Mouse (Mus musculus) liver, embryonic 12.5 days (tissue): ENCODE measurements around the gene Rpl9-ps1. TPM values are rescaled to one million over a fixed set of nuclear protein-coding genes. Genes with fewer than 3 reads are reported as not detected.

Experiments used
- ATAC-seq: fragments of 200-750 bp; cut with Nextera tagmentation; 2 replicates; pipeline ENCODE4 v1.8.0; 2017; ENCODE audit warnings: moderate number of reproducible peaks, mild to moderate bottlenecking, moderate library complexity
- H3K27ac ChIP-seq: fragments of 300-500 bp; sonication (generic); 2 replicates; pipeline ENCODE4 v1.5.1; 2016; ENCODE audit warnings: mild to moderate bottlenecking
- H3K27me3 ChIP-seq: fragments of 300-500 bp; sonication (generic); replicated peaks from 2 replicates; pipeline ENCODE4 v1.6.1; 2016; ENCODE audit warnings: mild to moderate bottlenecking, moderate library complexity
- H3K36me3 ChIP-seq: fragments of 300-500 bp; sonication (generic); 2 replicates; pipeline ENCODE4 v1.6.1; 2016; ENCODE audit warnings: mild to moderate bottlenecking, moderate library complexity
- H3K4me1 ChIP-seq: fragments of 300-500 bp; sonication (generic); 2 replicates; pipeline ENCODE4 v1.6.1; 2016
- H3K4me2 ChIP-seq: fragments of 300-500 bp; sonication (generic); 2 replicates; pipeline ENCODE4 v1.6.1; 2016; ENCODE audit warnings: mild to moderate bottlenecking, moderate library complexity
- H3K4me3 ChIP-seq: fragments of 300-500 bp; sonication (generic); 2 replicates; pipeline ENCODE4 v1.5.1; 2016; ENCODE audit warnings: mild to moderate bottlenecking, moderate library complexity
- H3K9ac ChIP-seq: fragments of 300-500 bp; sonication (generic); 2 replicates; pipeline ENCODE4 v1.6.1; 2016; ENCODE audit warnings: mild to moderate bottlenecking, moderate library complexity
- H3K9me3 ChIP-seq: fragments of 300-500 bp; sonication (generic); replicated peaks from 2 replicates; pipeline ENCODE4 v1.6.1; 2016; ENCODE audit warnings: mild to moderate bottlenecking, moderate library complexity
- WGBS: fragments of 180-500 bp; shearing (Covaris S2); methylation state at CpG from one replicate; pipeline ENCODE4 v1.1.7; 2016; ENCODE audit not compliant: insufficient replicate concordance; 5-methylcytosine and 5-hydroxymethylcytosine counted together
- polyA plus RNA-seq: library from polyadenylated mRNA; unstranded; fragments of >200 nt; fragmentation: Nextera tagmentation; extraction: Ambion mirVana; gene quantifications from 2 replicates; pipeline ENCODE4 v1.2.1, GENCODE M21; 2016

Rpl9-ps1 gene
- polyA plus RNA-seq, 1 experiment from 2014 or later, result not detected

GRCm38 (mm10) chr11:83641216-83641615 lies 4.2 kb downstream of the Rpl9-ps1 start:
- WGBS, result 20% methylated on average over 2 of the region's 2 CpGs
- no peak overlapping the region for H3K27ac ChIP-seq
- no peak overlapping the region for H3K4me2 ChIP-seq
- H3K4me3 ChIP-seq, result no peak overlapping the region
- no peak for ATAC-seq
- H3K4me1 ChIP-seq, result no peaks in the 10 kb centered on the region
- no peaks in the 10 kb centered on the region for H3K27me3 ChIP-seq
- H3K9ac ChIP-seq, result no peak overlapping the region
- H3K36me3 ChIP-seq, result no peaks in the 10 kb centered on the region
- no peaks in the 10 kb centered on the region for H3K9me3 ChIP-seq

- Histone ChIP-seq H3K9me3 (no peaks in the 10 kb centered on the region), H3K9ac (no peak overlapping the region), H3K4me1 (no peaks in the 10 kb centered on the region), H3K36me3 (no peaks in the 10 kb centered on the region), H3K27ac (no peak overlapping the region), H3K4me3 (no peak overlapping the region), H3K27me3 (no peaks in the 10 kb centered on the region), H3K4me2 (no peak overlapping the region)
- 32% methylated on average over 5 of the region's 5 CpGs for WGBS
- ATAC-seq, result peak; percentile 35; the same call in 1 of the 2 replicates
Observed at GRCm38 (mm10) chr11:83640141-83640540, 5.3 kb downstream of the Rpl9-ps1 start.

GRCm38 (mm10) chr11:83639533-83639932 lies 5.9 kb downstream of the Rpl9-ps1 start:
- Histone ChIP-seq H3K9me3 (no peaks in the 10 kb centered on the region), H3K9ac (no peak overlapping the region)

GRCm38 (mm10) chr11:83638934-83639333 lies 6.5 kb downstream of the Rpl9-ps1 start:
- Histone ChIP-seq H3K27ac (no peak overlapping the region), H3K4me2 (no peak overlapping the region), H3K36me3 (no peaks in the 10 kb centered on the region), H3K27me3 (no peaks in the 10 kb centered on the region), H3K4me1 (no peaks in the 10 kb centered on the region), H3K9ac (no peak overlapping the region), H3K4me3 (no peak overlapping the region), H3K9me3 (no peaks in the 10 kb centered on the region)
- 41% methylated on average over 2 of the region's 2 CpGs for WGBS
- ATAC-seq, result no peak

More at GRCm38 (mm10) chr11:83639533-83639932, 5.9 kb downstream of the Rpl9-ps1 start:
- 38% methylated on average over 3 of the region's 3 CpGs for WGBS
- Histone ChIP-seq H3K36me3 (no peaks in the 10 kb centered on the region), H3K27ac (no peak overlapping the region), H3K27me3 (no peaks in the 10 kb centered on the region), H3K4me2 (no peak overlapping the region), H3K4me3 (no peak overlapping the region), H3K4me1 (no peaks in the 10 kb centered on the region)
- no peak for ATAC-seq

- Histone ChIP-seq H3K36me3 (no peaks in the 10 kb centered on the region), H3K4me1 (no peaks in the 10 kb centered on the region), H3K9ac (no peak overlapping the region), H3K27me3 (no peaks in the 10 kb centered on the region), H3K4me3 (no peak overlapping the region), H3K4me2 (no peak overlapping the region), H3K9me3 (no peaks in the 10 kb centered on the region), H3K27ac (no peak overlapping the region)
- 50% methylated on average over 1 of the region's 1 CpGs for whole genome bisulfite sequencing
- ATAC-seq, result no peak
Observed at GRCm38 (mm10) chr11:83636742-83637235, 8.6 kb downstream of the Rpl9-ps1 start.

- Histone ChIP-seq H3K4me1 (no peaks in the 10 kb centered on the region), H3K27me3 (no peaks in the 10 kb centered on the region), H3K9ac (no peak overlapping the region), H3K4me3 (no peak overlapping the region), H3K9me3 (no peaks in the 10 kb centered on the region), H3K27ac (no peak overlapping the region), H3K36me3 (no peaks in the 10 kb centered on the region), H3K4me2 (no peak overlapping the region)
- WGBS, result 77% methylated on average over 2 of the region's 2 CpGs
- no peak for ATAC-seq
Observed at GRCm38 (mm10) chr11:83634898-83635297, 10.5 kb downstream of the Rpl9-ps1 start.

- no peak overlapping the region for H3K27ac ChIP-seq
- no peaks in the 10 kb centered on the region for H3K9me3 ChIP-seq
- H3K9ac ChIP-seq, result no peak overlapping the region
- WGBS, result 46% methylated on average over 4 of the region's 4 CpGs
- H3K4me1 ChIP-seq, result no peaks in the 10 kb centered on the region
- H3K27me3 ChIP-seq, result no peaks in the 10 kb centered on the region
- H3K4me3 ChIP-seq, result no peak overlapping the region
- H3K4me2 ChIP-seq, result no peak overlapping the region
- ATAC-seq, result no peak
- no peaks in the 10 kb centered on the region for H3K36me3 ChIP-seq
Observed at GRCm38 (mm10) chr11:83634425-83634824, 11.0 kb downstream of the Rpl9-ps1 start.

- H3K9ac ChIP-seq, result no peak overlapping the region
- H3K27ac ChIP-seq, result no peak overlapping the region
- H3K27me3 ChIP-seq, result no peaks in the 10 kb centered on the region
- WGBS, result 44% methylated on average over 4 of the region's 4 CpGs
- no peaks in the 10 kb centered on the region for H3K36me3 ChIP-seq
- H3K4me1 ChIP-seq, result no peaks in the 10 kb centered on the region
- no peaks in the 10 kb centered on the region for H3K9me3 ChIP-seq
- no peak overlapping the region for H3K4me3 ChIP-seq
- ATAC-seq, result no peak
- H3K4me2 ChIP-seq, result no peak overlapping the region
Observed at GRCm38 (mm10) chr11:83632744-83633143, 12.7 kb downstream of the Rpl9-ps1 start.

GRCm38 (mm10) chr11:83631065-83631464 lies 14.4 kb downstream of the Rpl9-ps1 start:
- H3K27ac ChIP-seq, result no peak overlapping the region
- ATAC-seq, result no peak
- 56% methylated on average over 2 of the region's 2 CpGs for WGBS
- H3K9ac ChIP-seq, result no peak overlapping the region
- no peaks in the 10 kb centered on the region for H3K27me3 ChIP-seq
- no peaks in the 10 kb centered on the region for H3K9me3 ChIP-seq
- no peaks in the 10 kb centered on the region for H3K36me3 ChIP-seq
- no peak overlapping the region for H3K4me2 ChIP-seq
- H3K4me1 ChIP-seq, result no peaks in the 10 kb centered on the region
- no peak overlapping the region for H3K4me3 ChIP-seq

- Histone ChIP-seq H3K4me2 (no peak overlapping the region), H3K9ac (no peak overlapping the region), H3K9me3 (no peaks in the 10 kb centered on the region), H3K4me3 (no peak overlapping the region), H3K27ac (no peak overlapping the region), H3K27me3 (no peaks in the 10 kb centered on the region), H3K4me1 (no peaks in the 10 kb centered on the region), H3K36me3 (no peaks in the 10 kb centered on the region)
- WGBS, result 68% methylated on average over 1 of the region's 1 CpGs
- no peak for ATAC-seq
Observed at GRCm38 (mm10) chr11:83630630-83631029, 14.8 kb downstream of the Rpl9-ps1 start.

GRCm38 (mm10) chr11:83628808-83629207 lies 16.6 kb downstream of the Rpl9-ps1 start:
- H3K4me2 ChIP-seq, result no peak overlapping the region
- no peaks in the 10 kb centered on the region for H3K4me1 ChIP-seq
- H3K9me3 ChIP-seq, result no peaks in the 10 kb centered on the region
- no peak overlapping the region for H3K4me3 ChIP-seq
- WGBS, result 55% methylated on average over 9 of the region's 9 CpGs
- H3K27me3 ChIP-seq, result no peaks in the 10 kb centered on the region
- no peak overlapping the region for H3K27ac ChIP-seq
- no peaks in the 10 kb centered on the region for H3K36me3 ChIP-seq
- no peak for ATAC-seq
- H3K9ac ChIP-seq, result no peak overlapping the region

GRCm38 (mm10) chr11:83623586-83623985 lies 21.8 kb downstream of the Rpl9-ps1 start:
- H3K27ac ChIP-seq, result no peak overlapping the region
- no peak overlapping the region for H3K9ac ChIP-seq
- 69% methylated on average over 3 of the region's 3 CpGs for WGBS
- H3K27me3 ChIP-seq, result no peaks in the 10 kb centered on the region
- no peak overlapping the region for H3K4me3 ChIP-seq
- no peaks in the 10 kb centered on the region for H3K36me3 ChIP-seq
- H3K9me3 ChIP-seq, result no peaks in the 10 kb centered on the region
- ATAC-seq, result no peak
- no peak overlapping the region for H3K4me2 ChIP-seq
- H3K4me1 ChIP-seq, result no peaks in the 10 kb centered on the region

- no peaks in the 10 kb centered on the region for H3K9me3 ChIP-seq
- H3K4me3 ChIP-seq, result no peak overlapping the region
- H3K27me3 ChIP-seq, result no peaks in the 10 kb centered on the region
- H3K36me3 ChIP-seq, result no peaks in the 10 kb centered on the region
- no peak overlapping the region for H3K27ac ChIP-seq
- H3K4me1 ChIP-seq, result no peaks in the 10 kb centered on the region
- H3K9ac ChIP-seq, result no peak overlapping the region
- no peak for ATAC-seq
- WGBS, result 64% methylated on average over 1 of the region's 1 CpGs
- H3K4me2 ChIP-seq, result no peak overlapping the region
Observed at GRCm38 (mm10) chr11:83619037-83619436, 26.4 kb downstream of the Rpl9-ps1 start.
